Mouse (Mus musculus) gastrocnemius, postnatal 36 days (tissue): ENCODE data around the gene Ptafr. TPM values are rescaled to one million over a fixed set of nuclear protein-coding genes. Genes with fewer than 3 reads are reported as not detected.

Experiments
- DNase-seq, 2 experiments: peaks; one replicate each; pipeline ENCODE4 v3.0.0; 2022
- intact Hi-C: fragments of 180-260 bp; cut with DNase I; formaldehyde crosslinking; loops from one replicate; pipeline ENCODE4 v1.15.1; 2025
- long read RNA-seq, 2 experiments: library from polyadenylated mRNA; stranded (forward); transcript quantifications; one replicate each; pipeline ENCODE4 v2.0.0; 2021
- total RNA-seq, 2 experiments: library from RNA; stranded (reverse); gene quantifications; 2 replicates each; pipeline ENCODE4 v1.2.3; 2021

The Ptafr gene
- 1 to 10 TPM in 1 of 2 experiments, under 1 TPM in 1; 0.64 to 1.0 TPM for total RNA-seq
- long read RNA-seq, experiment 1, partial matches to known transcripts = 0 of 1 reads
- long read RNA-seq, experiment 1, other reads (novel, unspliced or antisense) = 1 of 1 reads
- long read RNA-seq, experiment 2, partial matches to known transcripts = 0 of 2 reads
- long read RNA-seq, experiment 2, other reads (novel, unspliced or antisense) = 2 of 2 reads

DNA sequence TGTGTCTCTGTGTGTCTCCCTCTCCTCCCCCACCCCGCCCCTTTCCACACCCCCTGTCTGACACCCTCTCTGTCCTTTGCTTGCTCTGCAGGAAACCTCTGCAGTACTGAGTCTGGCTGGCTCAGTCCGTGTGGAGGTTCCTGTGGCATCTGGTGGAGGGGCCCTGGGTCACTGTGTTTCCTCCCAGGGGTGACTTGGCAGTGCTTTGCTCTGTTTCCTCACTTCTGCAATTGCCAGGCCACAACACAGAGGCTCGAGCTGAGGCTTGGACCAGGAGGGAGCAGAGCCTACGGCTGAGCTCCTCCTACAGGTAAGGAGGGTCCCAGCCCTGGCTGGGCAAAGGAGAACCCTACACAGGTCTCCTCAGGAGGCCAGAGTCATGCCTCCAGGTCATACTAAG is at the start of gene Ptafr:
Ptafr (plus strand) TSS at position 103 of the 400 bp plus-strand sequence.
- intact Hi-C loops = no loop called here
- DNase-seq = peak; percentile 24 to 47

DNA sequence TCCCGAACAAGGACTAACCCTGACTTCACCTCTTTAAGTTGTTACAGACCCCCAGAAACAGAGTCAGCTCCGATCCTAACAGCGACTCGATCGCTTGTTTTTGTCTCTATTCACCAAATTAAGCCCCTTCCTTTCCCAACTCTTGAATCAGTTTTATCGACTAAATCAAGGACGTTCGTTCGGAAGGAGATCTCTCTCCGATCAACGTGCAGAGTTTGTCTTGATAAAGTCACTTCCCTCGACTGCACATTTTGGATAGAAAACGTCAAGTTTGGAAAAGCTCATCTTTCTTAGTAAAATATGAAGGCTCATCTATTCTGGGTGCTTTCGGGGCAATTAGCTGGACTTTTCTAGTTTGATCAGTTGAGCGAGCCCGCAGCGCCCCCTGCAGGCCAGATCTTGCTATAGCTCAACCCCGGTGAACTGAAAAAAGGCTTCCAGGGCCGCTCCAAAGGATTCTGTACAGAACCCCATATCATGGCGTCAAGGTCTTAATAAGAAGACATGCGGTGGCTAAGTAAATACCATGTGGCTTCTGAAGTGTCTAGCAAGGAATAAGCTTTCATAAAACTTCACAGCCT is 49.2 kb upstream of the Ptafr start:
- intact Hi-C loops = loop anchor here (5.0 to 10.0 kb wide), 2 partner anchors 92 to 220 kb away; partner anchors contain the start of gene Phactr4
- peak; percentile 79 to 88 for DNase-seq

DNA sequence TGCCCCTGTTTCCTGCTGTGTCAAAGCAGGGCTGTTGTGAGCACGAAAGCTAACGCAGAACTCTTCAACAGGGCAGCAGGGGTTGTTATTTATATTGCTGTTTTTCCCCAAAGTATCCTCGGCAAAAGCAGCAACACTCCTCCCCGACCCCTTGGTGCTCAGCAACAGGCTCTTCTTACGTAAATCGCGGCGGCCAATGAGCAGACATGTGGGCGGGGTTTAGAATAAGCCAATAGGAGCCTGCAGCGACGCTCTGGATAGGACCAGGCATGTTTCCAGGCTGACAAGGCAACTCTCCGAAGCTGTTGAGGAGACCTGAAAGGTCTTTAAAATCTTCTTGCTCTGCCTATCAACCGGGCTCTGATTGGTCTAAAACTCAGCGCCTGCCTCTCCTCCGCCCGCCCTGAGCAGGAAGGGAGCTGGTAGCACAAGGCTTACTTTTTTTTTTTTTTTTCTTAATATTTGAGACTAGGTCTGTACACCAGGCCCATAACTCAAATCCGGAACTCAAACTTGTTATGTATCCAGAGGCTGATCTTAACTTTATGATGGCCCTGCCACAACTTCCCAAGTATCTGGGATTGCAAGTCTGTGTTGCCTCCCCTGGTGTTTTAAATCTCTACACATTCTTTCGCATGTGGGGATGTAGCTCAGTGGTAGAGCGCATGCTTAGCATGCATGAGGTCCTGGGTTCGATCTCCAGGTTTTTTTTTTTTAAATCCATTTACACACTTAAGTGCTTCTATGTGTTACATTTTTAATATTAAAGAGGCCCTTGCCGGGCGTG is 48.3 kb upstream of the Ptafr start:
- intact Hi-C loops = loop anchor here (10.0 kb wide), 1 partner anchor 221 kb away; no protein-coding TSS in a partner anchor
- peak; percentile 77 to 92 for DNase-seq

DNA sequence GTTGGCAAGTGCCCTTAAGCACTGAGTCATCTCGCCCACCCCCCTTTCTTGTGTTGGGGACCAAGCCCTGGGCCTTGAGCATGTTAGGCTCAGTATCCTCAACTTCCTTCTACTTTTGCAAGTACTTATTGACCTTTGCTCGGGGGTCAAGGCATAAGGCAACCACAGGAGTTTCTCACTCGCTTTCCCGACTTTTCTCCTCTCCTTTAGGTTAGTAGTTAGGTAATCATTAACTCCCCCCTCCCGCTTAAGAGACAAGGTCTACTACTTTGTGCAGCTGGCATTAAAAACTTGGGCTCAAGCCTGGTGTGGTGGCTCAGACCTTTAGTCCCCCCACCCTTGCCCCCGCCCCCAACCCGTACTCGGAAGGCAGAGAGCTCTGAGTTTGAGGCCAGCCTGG is 45.8 kb upstream of the Ptafr start:
- intact Hi-C loops = loop anchor here (10.0 kb wide), 1 partner anchor 223 kb away; no protein-coding TSS in a partner anchor
- no peak for DNase-seq

DNA sequence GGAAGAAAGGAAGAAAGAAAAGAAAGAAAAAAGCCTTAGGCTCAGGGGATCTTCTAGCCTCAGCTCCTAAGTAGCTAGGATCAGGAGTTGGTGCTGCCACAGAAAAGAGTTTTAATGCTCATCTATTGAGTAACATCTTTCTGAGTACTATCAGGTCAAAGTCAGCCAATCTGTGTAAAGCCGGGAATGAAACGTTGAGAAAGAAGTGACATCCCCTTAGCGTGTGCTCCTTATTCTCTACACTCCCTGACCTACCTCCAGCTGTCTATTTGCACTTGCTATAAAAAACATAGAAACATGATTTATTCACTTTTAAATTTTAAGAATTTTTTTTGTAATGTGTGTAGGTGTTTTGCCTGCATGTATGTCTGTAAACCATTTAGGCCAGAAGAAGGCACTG is 44.7 kb upstream of the Ptafr start:
- intact Hi-C loops = loop anchor here (10.0 kb wide), 1 partner anchor 224 kb away; no protein-coding TSS in a partner anchor

DNA sequence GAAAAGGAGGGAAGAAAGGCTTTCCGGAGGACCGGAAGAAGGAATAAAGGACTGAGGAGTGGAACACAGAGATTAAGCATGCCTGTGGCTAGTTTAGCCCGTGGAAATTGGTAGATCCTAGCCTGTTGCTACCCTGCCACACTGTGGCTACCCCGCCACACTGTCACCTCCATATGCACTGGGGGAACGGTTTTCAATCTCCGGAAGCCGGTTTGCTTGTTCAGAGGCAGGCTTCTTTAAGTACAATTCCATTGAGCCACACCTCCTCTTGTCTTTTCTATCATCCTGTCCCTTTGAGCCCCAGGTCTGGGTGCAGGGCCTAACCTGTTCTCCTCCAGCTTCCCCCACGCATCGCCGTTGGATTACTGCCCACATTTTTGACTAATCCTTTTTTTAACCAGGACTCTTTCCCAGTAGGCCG is 39.5 kb upstream of the Ptafr start:
- intact Hi-C loops = no loop called here
- no peak for DNase-seq

More for the DNA sequence above, 44.7 kb upstream of the Ptafr start:
- no peak for DNase-seq

DNA sequence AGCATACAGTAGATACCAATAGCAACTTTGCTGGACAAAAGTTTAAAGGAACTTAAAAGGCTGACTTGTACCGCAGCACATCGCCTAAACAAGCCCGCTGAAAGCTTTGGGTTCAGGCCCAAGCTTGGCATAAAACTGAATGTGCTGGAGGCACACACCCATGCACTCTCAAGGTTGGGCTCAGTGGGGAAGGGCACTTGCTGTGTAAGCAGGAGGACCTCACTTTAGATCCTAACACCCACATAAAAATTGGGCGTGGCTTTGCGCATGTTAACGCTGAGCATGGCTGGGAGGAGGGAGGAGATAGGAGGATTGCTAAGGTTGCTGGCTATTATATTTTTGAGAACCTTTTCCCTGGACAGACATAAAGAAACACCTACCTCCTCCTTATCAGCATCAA is 39.1 kb upstream of the Ptafr start:
- intact Hi-C loops = no loop called here
- DNase-seq = no peak

DNA sequence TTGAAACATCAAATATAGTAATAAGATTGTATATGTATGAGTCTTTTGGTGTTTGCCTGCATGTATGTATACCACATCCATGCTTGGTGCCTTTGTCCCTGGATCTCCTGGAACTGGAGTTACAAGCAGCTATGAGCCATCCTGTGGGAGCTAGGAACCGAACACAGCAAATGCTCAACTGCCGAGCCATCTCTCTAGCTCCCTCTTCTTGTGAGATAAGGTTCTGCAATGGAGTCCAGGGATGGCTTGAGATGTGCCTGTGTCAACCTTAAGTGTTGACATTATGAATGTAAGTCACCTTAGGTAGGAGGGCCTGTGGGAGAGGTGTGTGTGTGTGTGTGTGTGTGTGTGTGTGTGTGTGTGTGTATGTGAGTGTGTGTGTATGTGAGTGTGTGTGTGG is 37.2 kb upstream of the Ptafr start:
- intact Hi-C loops = no loop called here
- DNase-seq = no peak

DNA sequence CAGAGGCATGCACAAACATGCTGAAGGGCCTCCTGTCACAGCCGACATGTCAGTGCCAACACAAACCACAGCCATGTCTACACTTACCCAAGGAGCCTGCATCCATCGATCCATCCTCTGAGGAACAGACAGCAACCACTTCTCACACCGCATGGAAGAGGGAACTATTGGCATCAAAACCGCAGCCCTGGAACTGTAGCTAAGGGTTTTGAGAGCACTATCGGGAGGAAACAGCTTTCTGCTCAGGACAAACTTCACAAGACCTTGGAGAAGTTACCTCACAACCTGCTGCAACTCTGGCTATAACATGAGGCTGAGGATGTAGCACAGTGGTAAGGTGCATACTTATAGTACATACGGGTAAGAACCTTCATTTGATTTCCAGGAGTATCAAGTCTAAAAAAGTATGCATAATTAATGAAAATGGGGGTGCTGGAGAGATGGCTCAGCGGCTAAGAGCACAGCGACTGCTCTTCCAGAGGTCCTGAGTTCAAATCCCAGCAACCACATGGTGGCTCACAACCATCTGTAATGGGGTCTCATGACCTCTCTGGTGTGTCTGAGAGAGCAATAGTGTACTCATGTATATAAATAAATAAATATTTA is 35.8 kb upstream of the Ptafr start:
- no peak for DNase-seq
- intact Hi-C loops = no loop called here

DNA sequence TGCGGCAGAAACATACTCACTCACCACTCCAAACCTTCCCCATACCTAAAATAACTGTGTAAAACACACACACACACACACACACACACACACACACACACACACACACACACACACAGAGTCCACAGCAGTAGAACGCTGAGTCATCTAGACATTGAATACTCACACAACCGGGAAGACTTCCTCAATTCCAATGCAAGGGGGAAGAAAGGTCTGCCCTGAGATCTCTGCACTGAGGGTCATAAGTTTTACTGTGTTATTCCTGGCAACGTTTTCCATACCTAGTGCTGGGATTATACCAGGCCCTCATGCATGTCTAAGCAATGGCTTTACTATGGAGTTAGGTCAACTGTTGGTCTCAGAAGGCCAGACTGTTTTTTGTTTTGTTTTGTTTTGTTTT is 34.5 kb upstream of the Ptafr start:
- intact Hi-C loops = no loop called here
- no peak for DNase-seq

DNA sequence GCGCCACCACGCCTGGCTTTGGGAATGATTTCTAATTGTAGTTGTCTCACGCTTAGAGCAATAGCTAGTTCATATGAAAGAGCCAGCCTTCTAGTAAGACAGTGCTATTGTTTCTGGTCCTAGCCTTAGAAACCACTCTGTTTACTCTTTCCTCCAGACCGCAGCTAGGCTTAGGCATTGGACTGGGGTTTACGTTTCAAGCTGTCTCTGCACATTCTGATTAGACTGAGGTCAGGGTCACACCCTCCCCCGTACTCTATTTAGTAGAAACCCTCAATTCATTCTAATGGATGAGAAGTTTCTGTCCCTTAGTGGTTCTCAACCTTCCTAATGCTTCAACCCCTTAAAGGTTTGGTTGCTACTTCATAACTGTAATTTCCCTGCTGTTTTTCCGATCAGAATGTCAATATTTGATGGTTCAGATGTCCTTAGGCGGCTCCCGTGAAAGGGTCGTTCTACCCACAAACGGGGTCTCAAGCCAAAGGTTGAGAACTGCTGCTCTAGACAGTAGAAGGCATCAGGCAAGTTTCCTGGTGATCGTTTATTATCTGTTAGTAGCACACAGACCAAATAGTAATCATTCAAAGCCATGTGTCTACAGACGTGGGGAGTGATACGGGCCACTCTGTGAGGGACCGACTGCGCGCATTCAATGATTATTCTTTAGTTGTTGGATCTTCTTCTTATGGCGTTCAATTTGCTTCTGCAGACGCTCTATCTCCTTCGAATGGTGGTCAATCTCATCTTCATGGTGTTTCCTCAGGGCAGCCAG is 33.6 kb upstream of the Ptafr start:
- intact Hi-C loops = no loop called here
- no peak for DNase-seq

DNA sequence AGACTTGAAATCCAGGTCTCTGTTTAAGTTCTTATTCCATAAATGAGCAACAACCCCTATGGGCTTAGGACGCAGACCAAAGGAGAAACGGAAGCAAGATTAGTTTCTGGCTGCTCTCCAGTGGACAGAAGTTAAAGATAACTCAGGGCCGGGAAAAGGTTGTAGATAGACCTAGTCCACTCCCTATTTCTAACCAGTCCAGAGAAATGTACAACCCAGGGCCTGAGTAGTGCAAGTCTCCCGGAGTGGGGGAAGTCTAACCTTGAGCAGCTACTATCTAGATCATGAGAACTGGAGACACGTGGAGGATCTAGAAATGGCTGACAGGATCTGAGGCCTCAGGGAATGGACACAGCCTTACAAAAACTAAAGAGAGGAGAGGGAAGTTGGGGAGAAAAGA is 31.4 kb upstream of the Ptafr start:
- no peak for DNase-seq
- intact Hi-C loops = no loop called here

DNA sequence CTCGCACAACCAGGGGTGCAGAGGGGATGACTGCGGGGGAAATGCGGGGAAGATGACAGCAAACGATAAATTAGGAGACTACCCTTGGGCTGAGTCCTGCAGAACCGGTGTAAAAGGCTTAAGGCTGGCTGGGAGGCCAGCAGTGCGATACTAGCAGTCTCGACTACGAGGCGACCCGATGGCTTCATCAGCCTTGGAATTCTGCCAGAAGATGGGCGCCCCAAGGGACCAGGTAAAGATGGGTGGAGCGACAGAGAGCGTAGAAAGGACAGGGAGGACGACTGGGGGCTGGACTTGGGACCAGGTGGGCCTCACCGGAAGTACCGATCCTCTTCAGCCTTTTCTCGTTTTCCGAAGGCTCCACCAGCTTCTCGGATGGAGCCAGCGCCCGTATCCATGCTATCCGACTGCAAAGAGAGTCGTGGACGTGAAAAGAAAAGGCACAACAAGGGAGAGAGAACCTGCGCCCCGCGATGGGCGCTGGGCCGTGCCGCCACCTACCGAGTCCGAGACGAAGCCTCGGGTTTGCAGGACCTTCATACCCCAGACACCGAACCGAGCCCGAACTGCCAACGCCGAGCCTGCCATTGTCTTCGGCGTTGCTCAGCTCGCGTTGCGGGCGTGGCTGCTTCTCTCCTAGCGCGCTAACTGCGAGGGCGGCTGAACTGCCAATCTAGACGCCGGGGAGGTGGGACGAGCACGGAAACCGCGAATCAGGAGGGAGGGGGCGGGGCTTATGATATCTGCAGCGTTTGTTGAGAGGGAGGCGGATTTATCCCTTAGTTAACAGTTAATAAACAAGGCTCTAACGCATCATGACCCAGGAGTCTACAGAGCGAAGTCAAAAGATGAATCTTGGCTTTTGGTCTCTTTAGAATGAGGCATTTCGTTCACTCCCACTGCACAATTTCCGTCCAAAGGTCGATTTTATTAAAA is 30.6 kb upstream of the Ptafr start, which contains the start of gene Atpif1:
Atpif1 (minus strand) TSS at position 679 of the 936 bp plus-strand sequence.
- peak; percentile 75 to 85 for DNase-seq
- intact Hi-C loops = no loop called here

DNA sequence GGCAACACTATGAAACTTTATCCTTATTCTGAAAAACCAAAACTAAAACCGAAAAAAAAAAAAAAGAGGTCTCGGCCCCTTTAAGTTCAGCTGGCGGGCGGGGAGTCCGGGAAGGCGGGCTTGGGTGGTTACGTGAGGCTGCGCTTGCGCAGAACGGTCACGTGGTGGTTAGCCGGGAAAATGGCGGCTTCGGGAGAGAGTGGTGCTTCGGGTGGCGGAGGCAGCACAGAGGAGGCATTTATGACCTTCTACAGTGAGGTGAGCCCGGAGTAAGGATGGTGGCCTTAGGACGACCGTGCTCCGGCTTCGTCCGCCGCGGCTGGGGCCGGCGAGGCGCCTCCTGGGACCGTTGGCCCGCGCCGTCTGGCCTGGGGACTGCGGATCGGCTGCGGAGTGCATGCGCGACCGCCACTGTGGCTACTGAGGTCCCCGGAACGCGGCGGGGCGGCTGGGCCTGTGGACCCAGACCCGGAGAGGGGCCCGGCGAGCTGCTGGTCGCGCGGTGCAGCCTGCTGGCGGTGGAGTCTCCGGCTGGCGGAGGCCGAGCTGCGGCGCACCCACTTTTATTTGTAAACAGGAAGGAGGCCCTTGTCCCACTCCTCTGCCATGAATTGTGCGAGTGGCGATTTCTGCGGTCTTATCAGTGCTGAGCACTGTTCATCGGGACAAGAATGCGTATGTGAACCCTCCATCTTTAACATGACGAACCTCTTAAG is 28.3 kb upstream of the Ptafr start, which contains the start of gene Dnajc8:
Dnajc8 (plus strand) TSS at position 145 of the 716 bp plus-strand sequence.
- intact Hi-C loops = no loop called here
- peak; percentile 92 to 93 for DNase-seq

DNA sequence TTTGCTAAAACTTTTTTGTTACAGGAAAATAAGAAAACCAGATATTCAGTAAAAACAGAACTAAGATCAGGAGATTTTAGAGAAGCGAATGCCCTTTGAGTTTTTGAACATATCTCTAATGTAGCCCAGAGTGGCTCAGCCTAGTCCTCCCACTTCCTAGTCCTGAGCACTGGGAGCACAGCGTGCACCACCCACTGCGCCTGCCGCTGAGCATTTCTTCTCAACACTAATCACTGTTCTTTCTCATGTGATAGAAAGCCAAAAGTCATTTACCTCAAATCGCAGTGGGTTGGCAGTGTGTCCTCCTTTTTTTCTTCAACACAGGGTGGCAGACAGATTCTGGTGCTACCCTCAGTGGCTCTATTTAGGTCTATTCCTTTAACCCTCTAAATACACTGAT is 24.4 kb upstream of the Ptafr start:
- DNase-seq = no peak
- intact Hi-C loops = no loop called here

DNA sequence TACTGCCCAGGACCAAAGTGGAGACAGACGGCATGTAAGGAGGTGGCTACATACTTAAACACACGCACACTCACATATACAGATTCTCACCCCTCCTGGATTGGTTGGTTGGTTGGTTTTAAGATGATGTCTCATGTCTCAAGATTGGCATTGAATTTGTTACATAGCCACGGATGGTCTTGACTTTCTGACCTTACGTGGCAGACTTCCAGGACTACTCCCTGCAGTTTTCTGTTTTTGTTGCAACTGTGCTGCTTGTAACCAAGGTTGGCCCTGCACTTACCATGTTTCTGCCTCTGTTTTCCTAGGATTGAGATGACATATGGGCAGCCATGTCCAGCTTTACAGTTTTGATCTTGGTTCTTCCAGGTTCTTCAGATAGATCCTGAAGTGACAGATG is 22.5 kb upstream of the Ptafr start:
- intact Hi-C loops = no loop called here
- no peak for DNase-seq

DNA sequence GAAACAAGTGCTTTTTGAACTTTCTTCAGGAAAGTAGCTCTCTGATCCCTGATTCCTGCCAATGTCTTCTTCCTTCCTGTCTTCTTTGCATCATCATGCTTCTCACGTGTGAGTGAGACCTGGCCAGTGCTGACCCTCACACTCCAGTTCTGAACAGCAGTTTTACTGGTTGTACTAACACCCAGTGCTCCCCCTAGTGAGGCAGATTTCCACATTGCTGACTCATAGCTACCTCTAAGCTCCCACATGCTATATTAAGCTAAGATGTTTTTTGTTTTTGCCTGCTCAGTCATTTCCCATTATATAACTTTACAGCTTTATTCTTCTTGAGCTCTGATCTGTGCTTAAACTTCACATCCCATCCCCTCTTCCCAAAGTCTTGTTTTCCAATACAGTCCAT is 21.1 kb upstream of the Ptafr start:
- intact Hi-C loops = no loop called here
- no peak for DNase-seq

DNA sequence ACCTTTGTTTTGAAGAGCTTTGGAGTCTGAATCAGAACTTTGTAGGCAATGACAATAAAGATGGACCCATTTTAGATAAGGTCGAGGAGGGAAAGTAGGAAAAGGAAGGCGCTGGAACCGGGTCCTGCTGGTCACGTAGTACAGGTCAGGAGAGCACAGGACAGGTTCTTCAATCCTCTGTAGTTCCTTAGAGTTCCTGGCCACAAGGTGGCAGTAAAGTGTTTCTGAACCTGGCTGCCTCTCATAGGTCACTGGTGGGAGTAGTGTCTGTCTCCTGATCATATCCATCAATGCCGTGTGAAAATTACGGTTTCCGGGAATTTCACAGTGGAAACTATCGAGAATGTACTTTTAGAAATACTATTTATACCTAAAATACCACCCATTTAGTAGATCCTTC is 18.0 kb upstream of the Ptafr start:
- intact Hi-C loops = loop anchor here (2.0 kb wide), 2 partner anchors 91 to 131 kb away; no protein-coding TSS in a partner anchor
- peak in 1 of 2 experiments; percentile 41 for DNase-seq
